Mouse (Mus musculus): Measurements from ENCODE around the gene Creb3l2.
"Not testable (repeated sequence)": the region's sequence is repeated elsewhere in the genome, so short reads cannot be mapped to it uniquely, and the experiment has no call there.

The Creb3l2 gene

DNA sequence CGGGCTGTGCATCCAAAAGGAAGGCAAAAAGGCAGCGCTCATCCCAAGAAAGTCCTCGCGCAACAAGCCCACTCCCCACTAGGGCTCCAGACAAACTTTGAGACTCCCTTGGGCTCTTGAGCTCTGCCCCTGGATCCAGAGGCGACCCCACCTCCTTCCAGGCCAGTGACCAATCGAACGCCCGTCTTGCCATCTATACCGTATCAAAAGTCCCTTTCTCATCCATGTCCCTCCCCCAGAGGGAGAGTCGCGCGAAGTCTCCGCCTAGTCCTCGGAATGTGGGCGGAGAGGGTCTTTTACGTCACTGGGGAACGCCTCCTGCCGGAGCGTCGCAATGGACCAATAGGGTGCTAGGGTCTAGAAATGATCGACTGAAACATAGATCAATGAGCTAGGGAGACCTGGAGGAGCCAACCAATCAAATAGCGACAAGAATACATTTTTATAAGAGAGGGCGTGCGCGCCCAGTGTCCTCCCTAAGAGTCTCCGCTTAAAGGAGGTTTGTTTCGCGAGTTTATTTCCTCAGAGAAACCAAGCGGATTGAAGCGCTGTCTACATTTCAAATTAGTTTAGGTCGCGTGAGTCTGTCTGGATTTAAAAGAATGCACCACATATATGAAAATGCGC is at the start of gene Creb3l2:
TSS of gene Creb3l2 (minus strand) at position 106 of the 627 bp plus-strand sequence.
- peak; percentile 99 for DNase-seq

DNA sequence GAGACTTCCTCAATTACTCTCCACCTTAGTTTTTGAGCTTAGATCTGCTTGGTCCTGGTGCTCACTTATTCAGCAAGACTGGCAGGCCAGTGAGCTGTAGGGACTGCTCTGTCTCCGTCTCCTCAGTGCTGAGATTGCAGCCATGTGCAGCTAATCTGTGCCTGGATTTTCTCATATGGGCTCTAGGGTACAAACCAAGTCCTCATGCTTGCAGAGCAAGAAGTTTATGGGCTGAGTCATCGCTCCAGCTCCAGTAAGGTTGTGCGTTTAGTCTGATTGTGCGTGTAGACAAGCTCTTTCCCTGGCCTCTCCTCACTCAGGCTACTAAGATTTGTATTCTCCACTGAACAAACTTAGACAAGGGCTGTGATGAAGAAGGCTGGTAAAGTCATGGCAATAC is 44.6 kb upstream of the Creb3l2 start:
- DNase-seq: no peak

DNA sequence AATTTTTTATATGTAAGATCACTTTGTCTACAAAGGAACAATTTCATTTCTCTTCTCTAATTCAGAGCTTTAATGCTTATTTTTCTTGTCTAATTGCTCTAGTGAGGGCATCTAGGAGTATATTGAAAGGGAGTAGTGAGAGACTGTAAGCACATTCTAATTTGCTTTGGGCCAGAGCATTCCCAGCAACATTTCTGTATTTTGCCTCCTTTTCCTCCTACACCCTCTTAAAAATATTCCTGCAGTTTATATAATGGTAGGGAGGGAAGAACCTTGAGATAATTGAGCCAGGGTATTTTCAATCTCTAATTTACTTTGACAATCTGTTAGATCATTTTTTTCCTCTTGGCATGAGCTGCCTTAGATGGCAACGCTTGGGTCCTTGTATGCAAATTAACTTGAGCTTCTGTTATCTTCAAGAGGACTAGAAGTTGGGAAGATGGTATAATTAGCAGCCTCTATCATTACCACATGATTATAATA is 42.7 kb upstream of the Creb3l2 start:
- DNase-seq: no peak

DNA sequence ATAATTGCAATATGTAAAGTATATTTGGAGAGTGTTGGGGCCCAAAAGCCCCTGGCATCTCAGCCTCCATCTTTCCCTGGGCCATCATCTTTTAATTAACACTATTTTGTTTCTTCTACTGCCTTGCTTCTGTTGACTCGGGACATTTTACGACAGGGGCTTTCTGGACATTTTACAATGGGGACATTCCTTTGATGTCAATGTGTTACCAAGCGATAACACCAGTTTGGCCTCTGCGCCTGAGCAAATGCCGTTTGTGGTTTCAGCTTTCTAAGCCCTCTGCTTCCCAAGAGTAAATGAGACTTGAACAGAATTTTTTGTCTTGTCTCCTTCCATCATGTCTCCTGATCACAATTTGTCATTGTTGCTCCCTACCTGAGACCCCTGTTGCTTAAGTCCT is 41.3 kb upstream of the Creb3l2 start:
- no peak for DNase-seq

DNA sequence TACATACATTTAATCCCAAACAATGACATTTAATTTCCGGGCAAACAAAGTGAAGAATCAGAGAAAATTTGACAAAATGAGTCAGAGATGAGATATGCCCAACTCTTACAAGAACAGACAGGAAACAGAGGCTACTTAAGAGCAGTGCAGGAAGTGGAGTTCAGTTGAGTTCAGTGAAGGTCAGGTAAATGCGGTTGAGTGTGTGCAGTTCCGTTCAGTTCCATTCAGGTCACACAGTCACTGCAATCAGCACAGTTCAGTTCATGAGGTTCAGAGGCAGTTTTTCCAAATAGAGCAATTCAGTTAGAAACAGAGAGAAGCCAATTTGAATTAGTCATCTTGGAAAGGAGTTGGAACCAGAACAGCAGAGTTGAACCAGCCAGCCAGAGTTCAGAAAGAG is 39.2 kb upstream of the Creb3l2 start:
- DNase-seq: no peak

DNA sequence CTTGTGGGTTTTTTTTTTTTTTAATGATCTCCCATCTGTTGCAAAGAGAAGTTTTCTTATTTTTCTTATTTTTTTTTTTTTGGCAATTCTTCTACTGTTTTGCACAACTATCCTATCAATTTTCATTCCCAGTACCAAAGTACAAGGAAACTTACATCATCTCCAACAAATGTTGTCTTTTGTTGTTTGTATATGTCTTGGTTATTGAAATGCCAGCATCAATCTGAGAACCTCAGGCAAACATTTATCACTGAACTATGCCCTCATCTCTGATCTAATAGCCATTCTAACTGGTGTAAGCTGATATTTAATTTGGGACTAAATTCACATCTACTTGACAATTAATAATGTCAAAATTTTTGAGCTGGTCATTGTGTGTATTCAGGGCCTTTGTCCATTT is 38.1 kb upstream of the Creb3l2 start:
- DNase-seq: no peak

DNA sequence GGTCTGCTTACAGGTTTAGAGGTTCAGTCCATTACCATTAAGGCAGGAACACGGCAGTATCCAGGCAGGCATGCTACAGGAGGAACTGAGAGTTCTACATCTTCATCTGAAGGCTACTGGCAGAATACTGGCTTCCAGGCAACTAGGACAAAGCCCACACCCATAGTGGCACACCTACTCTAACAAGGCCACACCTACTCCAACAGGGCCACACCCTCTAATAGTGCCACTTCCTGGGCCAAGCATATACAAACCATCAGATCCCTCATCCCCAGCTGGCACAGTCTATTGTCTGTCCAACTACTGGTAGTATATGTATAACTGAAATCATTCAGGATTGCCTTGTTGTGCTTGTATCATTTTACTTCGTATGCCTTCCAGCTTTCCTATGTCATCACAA is 36.5 kb upstream of the Creb3l2 start:
- DNase-seq: no peak

DNA sequence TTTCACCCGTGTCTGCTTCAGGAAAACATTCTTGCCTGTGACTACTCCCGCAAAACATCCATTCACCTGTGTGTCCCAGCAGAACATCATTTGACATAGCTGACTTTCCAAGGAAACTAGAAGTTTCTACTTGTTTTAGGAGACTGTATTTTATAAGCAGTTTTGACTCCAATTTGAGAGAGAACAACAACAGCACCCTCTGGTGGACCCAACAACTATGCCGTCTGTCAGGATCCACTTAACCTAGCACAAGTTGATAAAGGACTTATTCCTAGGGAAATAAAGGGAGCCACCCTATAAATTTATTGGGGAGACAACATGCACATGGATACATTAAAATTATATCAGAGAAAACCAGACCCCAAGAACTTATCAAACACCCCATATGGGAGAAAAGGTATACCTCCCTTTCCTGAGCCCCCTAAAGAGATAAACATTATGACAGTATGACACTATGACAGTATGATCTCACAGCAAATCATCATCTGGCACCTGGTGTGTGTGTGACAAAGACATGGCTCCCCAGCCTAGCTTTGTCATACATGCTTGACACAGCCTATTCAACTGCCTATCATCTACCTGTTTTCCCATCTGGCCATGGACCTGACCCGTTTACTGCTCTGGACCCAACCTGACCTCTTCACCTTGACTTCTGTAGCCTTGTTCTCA is 31.9 kb upstream of the Creb3l2 start:
- peak; percentile 21 for DNase-seq

DNA sequence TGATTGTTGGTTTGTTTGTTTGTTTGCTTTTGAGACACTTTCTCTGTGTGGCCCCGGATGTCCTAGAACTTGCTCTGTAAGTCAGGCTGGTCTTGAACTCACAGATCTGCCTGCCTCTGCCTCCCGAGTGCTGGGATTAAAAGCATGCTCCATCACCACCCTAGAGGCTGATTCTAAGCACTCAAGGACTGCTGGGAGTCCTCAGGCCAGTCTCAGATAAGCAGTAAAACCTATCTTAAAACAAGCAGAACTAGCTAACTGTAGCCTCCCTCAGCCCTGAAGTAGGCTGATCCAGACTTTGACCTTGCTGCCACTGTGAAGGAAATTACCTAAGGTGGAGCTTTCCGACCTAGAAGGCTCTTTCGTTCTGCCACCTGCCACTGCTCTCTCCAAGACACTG is 28.3 kb upstream of the Creb3l2 start:
- DNase-seq: no peak

DNA sequence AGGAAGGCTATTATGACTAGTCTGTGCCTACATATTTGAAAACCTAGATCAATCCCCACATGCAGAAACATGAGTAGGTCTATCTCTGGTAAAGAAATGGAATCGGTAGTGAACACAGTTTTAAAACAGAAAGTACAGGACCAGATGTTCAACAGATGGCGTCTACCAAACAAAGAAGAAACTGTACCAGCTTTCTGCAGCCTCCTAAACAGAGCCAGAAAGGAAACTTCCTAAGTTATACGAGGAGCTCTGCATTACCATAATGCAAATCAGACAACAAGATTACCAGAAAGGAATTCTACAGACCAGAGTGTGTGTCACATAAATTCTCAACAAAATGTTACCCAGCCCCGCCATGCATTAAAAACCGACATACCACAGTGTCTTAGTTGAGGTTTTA is 23.9 kb upstream of the Creb3l2 start:
- DNase-seq: no peak

DNA sequence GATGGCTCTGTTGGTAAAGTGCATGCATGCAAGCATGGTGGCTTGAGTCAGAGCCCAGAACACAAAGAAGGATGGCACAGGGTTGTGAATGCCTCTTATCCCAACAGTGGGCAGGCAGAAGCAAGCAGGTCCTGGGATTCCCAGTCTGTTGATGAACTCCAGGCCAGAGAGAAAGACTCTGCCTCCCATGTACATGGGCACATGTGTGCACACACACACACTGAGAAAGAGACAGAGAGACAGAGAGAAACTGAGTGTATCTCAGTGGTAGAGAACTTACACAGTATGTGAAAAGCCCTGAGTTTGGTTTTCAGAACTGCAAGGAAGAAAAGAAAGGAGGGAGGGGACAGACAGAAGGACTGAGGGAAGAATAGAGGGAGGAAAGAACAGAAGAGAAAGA is 23.4 kb upstream of the Creb3l2 start:
- DNase-seq: no peak

DNA sequence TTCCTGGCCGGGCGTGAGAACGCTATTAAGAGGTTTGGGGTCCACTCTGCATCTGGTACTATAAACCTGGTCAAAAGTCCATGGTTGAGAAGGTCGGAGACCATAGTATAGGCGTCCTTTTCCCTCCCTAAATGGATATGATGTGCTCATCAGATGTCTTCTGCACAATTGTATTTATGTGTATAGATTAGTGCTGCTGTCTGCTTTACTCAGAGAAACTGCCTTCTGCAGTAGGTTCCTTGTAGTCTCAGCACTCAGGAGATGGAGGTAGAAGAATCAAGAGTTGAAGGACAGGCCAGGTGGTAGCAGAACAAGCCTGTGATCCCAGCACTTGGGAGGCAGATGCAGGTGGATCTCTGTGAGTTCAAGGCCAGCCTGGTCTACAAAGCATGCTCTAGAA is 22.6 kb upstream of the Creb3l2 start:
- DNase-seq: no peak

DNA sequence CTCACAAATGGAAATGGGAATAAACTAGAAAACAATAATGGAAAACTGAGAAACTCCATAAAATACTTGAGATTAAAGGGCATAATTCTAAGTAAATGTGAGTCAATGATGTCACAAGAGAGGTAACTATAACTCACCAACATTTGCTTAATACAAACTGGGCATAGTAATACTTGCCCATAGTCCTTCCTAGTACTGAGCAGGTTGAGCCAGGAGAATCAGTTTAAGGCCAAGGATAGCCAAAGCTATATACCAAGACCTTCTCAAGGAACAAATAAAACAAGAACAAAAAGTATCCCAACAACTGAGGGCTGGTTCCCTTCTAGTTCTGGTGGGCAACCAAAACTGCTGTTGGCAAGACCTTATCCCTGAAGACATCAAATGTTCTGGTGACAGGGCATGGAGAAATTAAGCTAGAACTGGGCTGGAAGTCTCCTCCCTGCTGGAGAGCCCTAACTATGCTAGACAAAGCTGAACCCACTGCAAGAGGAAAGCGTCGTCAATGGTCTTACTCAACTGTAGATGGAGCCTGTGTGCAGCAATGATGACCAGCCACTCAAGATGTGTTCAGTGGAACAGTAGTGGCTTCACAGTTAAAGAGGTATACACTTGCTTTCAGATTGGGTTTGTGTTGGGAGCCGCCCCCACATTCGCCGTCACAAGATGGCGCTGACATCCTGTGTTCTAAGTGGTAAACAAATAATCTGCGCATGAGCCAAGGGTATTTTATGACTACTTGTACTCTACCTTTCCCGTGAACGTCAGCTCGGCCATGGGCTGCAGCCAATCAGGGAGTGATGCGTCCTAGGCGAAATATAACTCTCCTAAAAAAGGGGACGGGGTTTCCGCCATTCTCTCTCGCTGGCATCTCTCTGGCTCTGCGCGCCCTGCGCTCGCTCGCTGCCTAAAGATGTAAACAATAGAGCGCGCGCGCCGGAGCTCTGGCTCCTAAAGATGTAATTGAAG is 21.9 kb upstream of the Creb3l2 start:
- DNase-seq: peak; percentile 88

DNA sequence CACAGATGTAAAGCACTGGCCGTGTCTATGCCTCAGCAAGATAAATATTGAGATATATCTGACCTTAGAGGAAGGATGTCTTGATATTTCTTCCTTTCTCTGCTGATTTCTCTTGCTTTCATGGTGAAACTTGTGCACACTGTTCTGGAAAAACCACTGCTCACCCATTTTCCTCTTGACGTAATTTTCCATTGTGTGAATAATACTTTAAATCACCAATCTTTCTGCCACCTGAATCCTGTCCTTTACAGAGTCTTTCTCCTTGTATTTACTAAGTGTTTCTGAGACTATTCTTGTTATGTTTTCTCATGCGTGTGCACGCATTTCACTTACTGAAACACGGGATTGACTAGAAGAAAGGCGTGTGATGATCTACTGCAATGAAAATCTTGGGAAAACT is 18.7 kb upstream of the Creb3l2 start:
- no peak for DNase-seq

DNA sequence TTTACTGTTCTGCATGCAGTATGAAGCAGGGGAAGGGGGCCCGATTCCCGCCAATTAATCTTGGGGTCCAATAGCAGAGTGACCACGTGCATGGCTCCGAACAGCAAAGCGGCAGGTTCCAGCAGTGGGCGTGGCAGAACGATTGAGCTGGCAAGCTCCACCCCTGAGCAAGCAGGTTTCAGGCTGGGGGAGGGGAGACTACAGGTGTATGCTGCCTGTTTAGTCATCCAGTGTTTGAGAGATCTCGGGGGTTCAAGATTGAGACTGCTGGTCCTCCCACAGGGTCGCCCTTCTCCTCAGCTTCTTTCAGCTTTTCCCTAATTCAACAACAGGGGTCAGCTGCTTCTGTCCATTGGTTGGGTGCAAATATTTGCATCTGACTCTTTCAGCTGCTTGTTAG is 17.7 kb upstream of the Creb3l2 start:
- not testable (repeated sequence) for DNase-seq

DNA sequence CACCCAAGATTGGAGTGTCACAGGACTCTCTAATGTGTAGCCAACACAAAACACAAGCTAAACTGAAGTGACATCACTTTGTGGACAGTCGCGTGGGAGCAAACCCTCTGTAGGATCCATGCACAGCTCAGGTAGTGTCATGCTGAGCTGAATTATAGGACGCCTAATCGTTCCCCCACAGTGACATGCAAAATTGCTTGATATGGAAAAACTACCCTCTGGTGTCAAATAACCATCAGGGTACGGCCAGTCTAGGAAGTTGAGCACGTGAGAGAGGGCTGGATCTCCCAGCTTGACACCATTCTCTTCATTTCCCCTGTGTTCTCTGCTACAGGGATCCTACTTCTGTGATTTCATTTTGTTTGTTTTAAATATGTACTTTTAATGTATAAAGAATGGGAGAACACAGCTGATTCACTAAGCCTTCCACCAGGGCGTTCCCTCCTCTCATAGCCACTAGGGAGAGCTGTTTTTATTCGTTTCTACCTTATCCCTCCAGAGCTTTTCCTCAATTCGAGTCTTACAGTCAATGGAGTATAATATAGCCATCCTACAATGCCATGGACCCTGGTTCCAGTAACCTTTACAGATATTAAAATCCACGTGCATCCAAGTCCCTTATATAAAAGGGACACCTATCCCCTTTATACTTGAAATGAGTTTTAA is 16.2 kb upstream of the Creb3l2 start:
- no peak for DNase-seq

DNA sequence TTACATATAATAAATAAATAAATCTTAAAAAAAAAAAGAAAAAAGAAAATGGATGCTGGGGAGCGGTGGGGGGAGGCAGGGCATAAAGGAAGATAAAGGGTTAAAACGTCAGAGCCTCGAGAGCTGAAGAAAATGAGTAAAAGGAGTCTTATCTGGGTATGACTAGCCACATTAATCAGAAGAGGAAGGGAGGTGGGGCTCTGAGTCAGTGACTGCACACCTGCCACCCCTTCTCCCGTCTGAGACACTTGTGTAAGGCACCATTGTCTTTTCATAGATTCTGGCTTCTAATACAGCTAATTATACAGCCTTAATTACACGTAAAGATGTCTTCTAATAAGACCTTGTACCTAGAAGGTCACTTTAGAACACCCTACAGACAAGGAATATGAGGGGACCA is 13.6 kb upstream of the Creb3l2 start:
- no peak for DNase-seq

DNA sequence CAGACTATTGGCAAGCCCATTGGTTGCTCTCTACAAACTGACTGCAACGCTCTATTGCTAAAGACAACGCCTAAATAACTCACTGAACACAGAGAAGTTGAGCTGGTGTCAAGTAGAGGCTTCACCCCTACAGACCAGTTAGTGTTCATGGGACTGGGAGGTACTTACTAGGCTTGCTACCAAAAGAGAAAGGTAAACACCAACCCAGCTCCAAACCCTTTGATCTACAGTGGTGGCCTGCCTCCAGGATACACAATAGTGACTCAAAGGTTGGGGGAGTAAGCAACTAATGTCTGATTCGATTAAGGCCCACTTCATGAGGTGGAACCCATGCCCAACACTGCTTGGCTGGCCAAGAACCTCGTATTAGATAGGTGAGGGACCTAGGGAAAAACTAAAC is 11.1 kb upstream of the Creb3l2 start:
- DNase-seq: no peak

DNA sequence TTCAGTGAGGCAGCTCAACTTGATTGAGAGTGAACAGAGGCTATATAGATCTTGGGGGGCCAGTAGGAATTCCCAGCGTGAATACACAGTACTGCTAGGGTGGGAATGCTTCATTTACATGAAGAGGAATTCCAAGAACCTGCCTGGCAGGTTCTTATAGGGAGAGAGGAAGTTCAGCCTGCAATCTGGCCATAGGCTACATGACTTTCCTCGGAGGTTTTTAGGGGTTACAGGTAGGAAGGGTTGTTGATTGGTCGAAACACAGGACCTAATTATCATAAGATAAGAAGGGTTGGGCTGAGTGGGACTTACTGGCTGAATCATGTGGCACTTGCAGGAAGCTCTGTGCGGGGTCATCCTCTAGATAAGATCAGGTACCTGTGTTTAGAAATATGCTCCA is 9.7 kb upstream of the Creb3l2 start:
- DNase-seq: no peak

DNA sequence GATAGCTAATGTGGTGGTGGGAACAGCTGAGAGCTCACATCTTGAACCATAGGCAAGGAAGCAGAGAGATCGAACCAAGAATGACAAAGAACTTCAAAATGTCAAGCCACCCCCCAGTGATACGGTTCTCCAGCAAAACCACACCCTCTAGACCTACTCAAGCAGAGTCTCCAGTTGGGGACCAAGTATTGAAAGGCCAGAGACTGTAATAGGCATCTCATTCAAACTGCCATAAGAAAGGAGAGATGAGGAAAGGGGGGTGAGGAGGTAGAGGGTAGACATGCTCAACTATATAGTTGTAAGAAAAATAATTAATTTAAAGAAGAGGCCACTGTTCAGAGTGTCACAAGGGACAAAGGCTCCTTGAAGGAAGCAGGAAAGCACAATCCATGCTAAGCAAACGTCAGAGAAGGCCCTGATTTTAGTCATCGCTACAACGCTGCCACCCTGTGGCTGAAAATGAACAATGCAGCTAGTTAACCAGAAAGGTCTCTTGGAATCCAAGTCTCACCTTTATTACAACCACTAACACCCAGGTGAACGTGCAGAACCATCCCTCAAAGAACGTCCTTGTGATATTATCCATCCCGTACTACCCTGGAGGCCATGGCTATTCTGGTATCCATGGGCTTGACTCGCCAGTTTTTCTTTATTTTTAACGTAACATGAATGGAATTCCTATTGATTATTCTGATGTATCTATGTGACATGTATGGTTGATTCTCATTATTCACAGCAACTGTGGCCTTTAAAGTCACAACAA is 5.9 kb upstream of the Creb3l2 start:
- peak; percentile 60 for DNase-seq

DNA sequence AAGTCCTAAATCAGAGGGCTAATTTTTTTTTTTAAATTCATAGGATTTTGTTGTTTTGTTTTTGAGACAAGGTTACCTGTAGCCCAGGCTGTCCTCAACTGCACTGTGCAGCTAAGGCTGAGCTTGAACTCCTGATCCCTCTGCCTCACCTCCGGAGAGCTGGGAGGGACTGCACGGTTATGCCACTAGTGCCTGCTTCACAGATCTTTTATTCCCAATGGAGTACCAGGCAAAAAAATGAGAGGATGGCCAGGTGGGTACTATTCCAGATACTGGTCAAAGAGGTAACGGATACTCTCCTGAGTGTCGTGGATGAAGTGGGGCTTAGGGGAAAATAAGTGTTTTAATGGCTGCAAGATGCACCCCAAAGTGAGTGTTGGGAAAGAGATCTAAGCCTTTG is 835 bp upstream of the Creb3l2 start:
- no peak for DNase-seq

DNA sequence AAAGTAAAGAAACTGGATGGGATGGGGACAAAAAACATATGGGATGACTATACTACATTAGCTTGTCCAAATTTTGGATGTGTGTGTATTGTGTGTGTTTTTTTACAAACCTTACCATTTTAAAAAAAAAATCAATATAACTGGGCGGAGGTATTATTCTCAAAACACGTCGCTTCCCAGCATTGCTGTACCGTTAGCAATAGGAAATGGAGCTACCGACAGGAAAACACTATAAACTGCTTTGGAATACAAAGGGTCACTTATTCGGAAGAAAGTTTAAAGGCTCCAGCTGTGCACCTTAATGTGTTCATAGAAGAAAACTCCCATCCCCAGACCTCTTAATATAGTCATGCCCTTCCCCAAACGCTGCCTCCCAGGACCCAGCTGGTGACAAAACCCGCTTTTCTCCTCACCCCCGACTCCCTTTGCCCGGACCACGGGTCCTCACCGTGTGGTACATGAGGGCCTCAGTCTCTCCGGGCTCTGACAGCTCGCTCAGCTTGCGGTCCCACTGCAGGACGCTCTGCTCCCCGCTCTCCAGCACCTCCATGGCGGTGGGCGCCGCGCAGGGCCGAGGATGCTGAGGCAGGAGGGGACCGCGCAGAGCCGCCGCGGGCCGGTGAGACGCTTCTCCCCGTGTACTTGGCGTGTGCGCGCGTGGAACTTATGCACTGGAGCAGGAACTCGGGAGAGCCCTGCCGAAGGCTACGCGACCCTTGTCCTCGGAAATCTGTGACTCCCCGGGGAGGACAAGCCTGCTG is 515 bp downstream of the Creb3l2 start:
- DNase-seq: no peak
